Mouse (Mus musculus) hindbrain, embryonic 16.5 days (tissue): ENCODE measurements around the gene Pdgfd. TPM values are rescaled to one million over a fixed set of nuclear protein-coding genes. Genes with fewer than 3 reads are reported as not detected.
A peak's percentile ranks its signal among the peaks of the same experiment; 100 is the strongest.

Experiments used
- ATAC-seq: fragments of 200-750 bp; cut with Nextera tagmentation; 2 replicates; pipeline ENCODE4 v1.8.0; 2017; ENCODE audit warnings: moderate TSS enrichment, moderate library complexity
- H3K27ac ChIP-seq: fragments of 300-500 bp; sonication (generic); 2 replicates; pipeline ENCODE4 v1.5.1; 2014; ENCODE audit warnings: low read depth, mild to moderate bottlenecking, control low read depth, low read length, moderate library complexity
- H3K27me3 ChIP-seq: fragments of 300-500 bp; sonication (generic); replicated peaks from 2 replicates; pipeline ENCODE4 v1.6.1; 2014; ENCODE audit warnings: low read length; ENCODE audit not compliant: control insufficient read depth, insufficient read depth
- H3K36me3 ChIP-seq: fragments of 300-500 bp; sonication (generic); 2 replicates; pipeline ENCODE4 v1.6.1; 2014; ENCODE audit warnings: mild to moderate bottlenecking, low read length, moderate library complexity, mixed read lengths; ENCODE audit not compliant: control insufficient read depth, insufficient read depth
- H3K4me1 ChIP-seq: fragments of 300-500 bp; sonication (generic); 2 replicates; pipeline ENCODE4 v1.6.1; 2014; ENCODE audit warnings: low read depth, low read length; ENCODE audit not compliant: control insufficient read depth, insufficient read depth
- H3K4me2 ChIP-seq: fragments of 300-500 bp; sonication (generic); 2 replicates; pipeline ENCODE4 v1.6.1; 2014; ENCODE audit warnings: mild to moderate bottlenecking, low read length, control low read depth, moderate library complexity
- H3K4me3 ChIP-seq: fragments of 300-500 bp; sonication (generic); 2 replicates; pipeline ENCODE4 v1.5.1; 2014; ENCODE audit warnings: mild to moderate bottlenecking, low read length, control low read depth, moderate library complexity
- H3K9ac ChIP-seq: fragments of 300-500 bp; sonication (generic); 2 replicates; pipeline ENCODE4 v1.6.1; 2014; ENCODE audit warnings: low read depth, mild to moderate bottlenecking, control low read depth, low read length, moderate library complexity
- H3K9me3 ChIP-seq: fragments of 300-500 bp; sonication (generic); 2 replicates; pipeline ENCODE4 v1.6.1; 2014; ENCODE audit warnings: mild to moderate bottlenecking, low read length, moderate library complexity; ENCODE audit not compliant: control insufficient read depth
- WGBS: fragments of 180-500 bp; shearing (Covaris S2); extraction: QIAGEN DNeasy Blood & Tissue Kit; methylation state at CpG from one replicate; pipeline ENCODE4 v1.1.7; 2014; 5-methylcytosine and 5-hydroxymethylcytosine counted together
- polyA plus RNA-seq: library from polyadenylated mRNA; unstranded; fragments of >200 nt; fragmentation: Nextera tagmentation; extraction: Ambion mirVana; gene quantifications from 2 replicates; pipeline ENCODE4 v1.2.1, GENCODE M21; 2015

Gene Pdgfd
- 4.8 and 5.3 TPM in 2 replicates for polyA plus RNA-seq

GRCm38 (mm10) chr9:6168391-6169037 lies at the start of gene Pdgfd:
TSS of gene Pdgfd (plus strand) at chr9:6168584.
- ATAC-seq: peak; percentile 96
- H3K4me1 ChIP-seq: peaks cover 4% of the 10 kb centered on the region
- no peaks in the 10 kb centered on the region for H3K36me3 ChIP-seq
- peak within 1 kb of the TSS; percentile 87 for H3K4me2 ChIP-seq
- H3K27ac ChIP-seq: peak within 1 kb of the TSS; percentile 44; the same call in 1 of the 2 replicates
- H3K9ac ChIP-seq: peak within 1 kb of the TSS; percentile 53
- 3% methylated on average over 32 of the region's 32 CpGs for WGBS
- no peaks in the 10 kb centered on the region for H3K9me3 ChIP-seq
- H3K27me3 ChIP-seq: no peaks in the 10 kb centered on the region; the same call in 1 of the 2 replicates
- H3K4me3 ChIP-seq: peak within 1 kb of the TSS; percentile 49

DNA sequence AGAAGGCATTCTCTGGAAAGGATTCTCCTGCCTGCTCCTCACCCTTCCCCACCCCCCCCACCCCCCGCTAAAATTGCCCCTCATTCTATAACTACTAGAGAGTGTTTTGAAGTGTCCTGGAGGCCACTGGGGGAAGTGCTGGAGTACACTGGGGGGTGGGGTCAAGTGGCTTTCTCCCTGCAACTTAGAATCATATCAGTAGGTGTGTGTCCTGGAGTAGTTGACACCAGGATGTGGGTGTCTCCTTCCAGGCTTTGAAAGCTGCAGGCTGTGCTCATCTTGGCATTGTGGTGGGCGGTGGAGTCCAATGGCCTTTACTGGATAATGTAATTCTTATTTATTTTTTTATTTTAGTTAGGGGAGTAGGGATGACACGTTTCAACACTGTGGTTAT lies 651 bp downstream of the Pdgfd start:
- 47% methylated on average over 3 of the region's 3 CpGs for WGBS

GRCm38 (mm10) chr9:6170962-6171361 lies 2.6 kb downstream of the Pdgfd start:
- Histone ChIP-seq H3K27me3 (no peaks in the 10 kb centered on the region; the same call in 1 of the 2 replicates), H3K4me1 (peaks cover 4% of the 10 kb centered on the region), H3K36me3 (no peaks in the 10 kb centered on the region), H3K9me3 (no peaks in the 10 kb centered on the region), H3K4me2 (no peak overlapping the region), H3K27ac (no peak overlapping the region), H3K4me3 (no peak overlapping the region), H3K9ac (no peak overlapping the region)
- WGBS: 85% methylated on average over 9 of the region's 9 CpGs
- no peak for ATAC-seq

More for the DNA sequence above, 651 bp downstream of the Pdgfd start:
- Histone ChIP-seq H3K36me3 (no peaks in the 10 kb centered on the region), H3K4me3 (peak overlapping the region; percentile 49), H3K9ac (no peak overlapping the region), H3K4me2 (peak overlapping the region; percentile 87), H3K4me1 (peaks cover 4% of the 10 kb centered on the region), H3K27me3 (no peaks in the 10 kb centered on the region; the same call in 1 of the 2 replicates), H3K9me3 (no peaks in the 10 kb centered on the region), H3K27ac (no peak overlapping the region)
- peak; percentile 54 for ATAC-seq

DNA sequence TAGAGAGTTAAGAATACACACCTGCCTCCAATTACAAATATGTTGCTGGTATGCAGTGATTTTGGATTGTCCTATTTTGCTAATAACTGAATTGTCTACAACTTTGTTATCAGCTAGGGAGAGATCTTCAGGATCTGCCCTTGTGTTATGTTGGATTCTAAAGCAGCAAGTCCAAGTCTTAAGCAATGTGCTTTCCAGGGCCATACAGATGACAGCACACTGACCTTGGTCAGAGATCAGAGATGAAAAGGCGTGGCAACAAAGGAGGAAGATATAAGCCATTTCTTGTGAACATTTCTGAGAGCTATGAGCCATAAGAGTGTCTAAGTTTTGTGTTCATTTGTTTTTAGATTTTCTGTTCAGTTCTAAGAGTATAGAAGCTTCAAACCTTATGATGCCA lies 4.9 kb downstream of the Pdgfd start:
- Histone ChIP-seq H3K27me3 (no peaks in the 10 kb centered on the region; the same call in 1 of the 2 replicates), H3K4me2 (no peak overlapping the region), H3K9me3 (no peaks in the 10 kb centered on the region), H3K36me3 (no peaks in the 10 kb centered on the region), H3K9ac (no peak overlapping the region), H3K4me3 (no peak overlapping the region), H3K4me1 (peaks cover 1% of the 10 kb centered on the region), H3K27ac (no peak overlapping the region)
- no peak for ATAC-seq
- 92% methylated on average over 1 of the region's 1 CpGs for WGBS

DNA sequence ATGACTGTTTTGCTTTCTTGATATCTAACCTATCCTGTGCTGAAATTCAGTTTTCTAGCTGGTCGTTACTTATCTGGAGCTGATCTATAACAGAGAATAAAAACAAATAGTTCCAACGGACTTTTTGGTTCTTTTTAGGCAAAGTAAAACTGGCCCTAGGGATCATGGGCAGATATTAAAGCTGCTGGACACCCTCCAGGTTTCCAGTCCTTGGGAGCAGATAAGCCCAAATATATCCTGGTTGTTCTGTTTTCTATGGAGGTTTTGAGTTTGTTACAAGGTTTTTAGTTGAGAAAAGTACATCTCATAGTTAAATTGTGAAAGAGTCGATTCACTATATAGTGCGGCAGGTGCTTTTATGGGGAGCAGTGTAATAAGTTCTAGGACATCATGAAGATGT lies 7.3 kb downstream of the Pdgfd start:
- no peaks in the 10 kb centered on the region for H3K9me3 ChIP-seq
- no peaks in the 10 kb centered on the region for H3K27me3 ChIP-seq
- H3K4me3 ChIP-seq: no peak overlapping the region
- WGBS: 89% methylated on average over 4 of the region's 4 CpGs
- ATAC-seq: no peak
- H3K4me1 ChIP-seq: no peaks in the 10 kb centered on the region
- H3K27ac ChIP-seq: no peak overlapping the region
- H3K4me2 ChIP-seq: no peak overlapping the region
- H3K9ac ChIP-seq: no peak overlapping the region
- H3K36me3 ChIP-seq: no peaks in the 10 kb centered on the region

DNA sequence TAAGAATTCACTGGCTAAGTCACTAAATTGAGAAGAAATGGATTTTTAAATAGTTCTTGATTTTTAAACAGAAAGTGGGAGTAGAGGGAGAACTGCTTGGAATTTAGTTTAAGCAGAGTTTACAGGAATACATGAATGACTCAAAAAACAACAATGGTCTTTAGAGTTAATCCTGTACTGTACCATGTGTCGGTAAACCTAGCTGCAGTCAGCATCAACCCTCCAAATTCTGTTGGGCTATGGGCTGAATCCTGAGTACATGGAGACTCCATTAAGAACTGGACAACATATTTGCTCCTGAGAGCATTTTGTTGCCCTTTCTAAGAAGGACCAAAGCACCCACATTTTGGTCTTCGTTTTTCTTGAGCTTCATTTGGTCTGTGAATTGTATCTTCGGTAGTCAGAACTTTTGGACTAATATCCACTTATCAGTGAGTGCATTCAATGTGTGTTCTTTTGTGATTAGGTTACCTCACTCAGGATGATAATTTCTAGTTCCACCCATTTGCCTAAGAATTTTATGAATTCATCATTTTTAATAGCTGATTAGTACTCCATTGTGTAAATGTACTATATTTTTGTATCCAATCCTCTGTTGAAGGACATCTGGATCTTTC lies 14.0 kb downstream of the Pdgfd start:
- Histone ChIP-seq H3K9me3 (no peaks in the 10 kb centered on the region), H3K4me3 (no peak overlapping the region), H3K36me3 (no peaks in the 10 kb centered on the region), H3K27ac (no peak overlapping the region), H3K4me2 (no peak overlapping the region), H3K9ac (no peak overlapping the region), H3K27me3 (no peaks in the 10 kb centered on the region), H3K4me1 (no peaks in the 10 kb centered on the region)
- WGBS: 93% methylated on average over 3 of the region's 3 CpGs
- no peak for ATAC-seq

GRCm38 (mm10) chr9:6187955-6188354 lies 19.6 kb downstream of the Pdgfd start:
- no peaks in the 10 kb centered on the region for H3K27me3 ChIP-seq
- no peaks in the 10 kb centered on the region for H3K9me3 ChIP-seq
- H3K4me2 ChIP-seq: no peak overlapping the region
- no peak for ATAC-seq
- no peaks in the 10 kb centered on the region for H3K4me1 ChIP-seq
- 17% methylated on average over 3 of the region's 3 CpGs for WGBS
- no peaks in the 10 kb centered on the region for H3K36me3 ChIP-seq
- no peak overlapping the region for H3K27ac ChIP-seq
- no peak overlapping the region for H3K4me3 ChIP-seq
- no peak overlapping the region for H3K9ac ChIP-seq

DNA sequence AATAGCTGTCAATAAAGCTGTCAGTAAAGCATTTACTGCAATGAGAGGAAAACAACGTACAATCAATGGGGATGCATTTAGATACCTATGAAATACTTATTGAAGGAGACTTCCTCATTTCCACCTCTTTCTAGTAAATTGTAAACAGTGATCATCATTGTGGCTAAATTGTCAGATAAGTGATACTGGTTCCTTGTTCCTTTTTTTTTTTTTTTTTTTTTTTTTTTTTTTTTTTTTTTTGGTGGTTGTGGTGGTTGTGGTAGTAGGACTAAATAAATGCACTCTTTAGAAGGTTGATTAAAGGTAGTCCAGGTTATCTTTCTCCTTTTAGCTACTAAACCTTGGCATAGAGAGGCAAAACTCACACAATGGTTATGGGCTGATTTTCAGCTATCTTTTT lies 25.0 kb downstream of the Pdgfd start:
- H3K4me2 ChIP-seq: no peak overlapping the region
- no peaks in the 10 kb centered on the region for H3K27me3 ChIP-seq
- H3K4me3 ChIP-seq: no peak overlapping the region
- no peaks in the 10 kb centered on the region for H3K4me1 ChIP-seq
- 44% methylated on average over 1 of the region's 1 CpGs for WGBS
- H3K27ac ChIP-seq: no peak overlapping the region
- no peaks in the 10 kb centered on the region for H3K9me3 ChIP-seq
- H3K9ac ChIP-seq: no peak overlapping the region
- ATAC-seq: no peak
- H3K36me3 ChIP-seq: no peaks in the 10 kb centered on the region

- Histone ChIP-seq H3K4me3 (no peak overlapping the region), H3K27ac (no peak overlapping the region), H3K9ac (no peak overlapping the region), H3K4me2 (no peak overlapping the region), H3K27me3 (no peaks in the 10 kb centered on the region), H3K4me1 (no peaks in the 10 kb centered on the region), H3K36me3 (no peaks in the 10 kb centered on the region), H3K9me3 (no peaks in the 10 kb centered on the region)
- no peak for ATAC-seq
- WGBS: 70% methylated on average over 5 of the region's 5 CpGs
These were observed 44.5 kb downstream of the Pdgfd start for GRCm38 (mm10) chr9:6212862-6213261.
